Mouse (Mus musculus): Measurements from ENCODE around the gene Tsc22d4. TPM values are rescaled to one million over a fixed set of nuclear protein-coding genes. Genes with fewer than 3 reads are reported as not detected.

Gene Tsc22d4
- polyA plus RNA-seq, 1 experiment, result 32.4 TPM

DNA sequence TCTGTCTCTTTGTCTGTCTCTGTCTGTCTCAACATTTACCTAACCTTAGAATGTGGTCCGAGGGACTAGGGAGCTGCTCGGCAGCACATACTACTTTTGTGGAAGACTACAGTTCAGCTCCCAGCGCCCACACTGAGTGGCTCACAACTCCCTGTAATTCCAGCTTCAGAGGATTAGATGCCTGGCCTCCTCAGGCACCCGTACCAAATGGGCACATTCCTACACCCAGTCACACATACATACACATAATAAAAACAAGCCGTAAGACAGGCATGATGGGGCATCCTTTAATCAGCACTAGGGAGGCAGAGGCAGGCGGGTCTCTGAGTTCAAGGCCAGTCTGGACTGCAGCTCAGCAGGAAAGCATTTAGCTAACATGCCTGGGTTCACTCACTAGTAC lies 2.7 kb upstream of the Tsc22d4 start:
- TF ChIP-seq MYOG (IDR thresholded peaks at IDR 0.05; ENCODE audit: control insufficient read depth, extremely low read depth, insufficient read length), result no peak
- no peak for TF ChIP-seq FOSL1 (IDR thresholded peaks at IDR 0.05; ENCODE audit: insufficient read depth, low read length, poor library complexity, severe bottlenecking)
- no peak for TF ChIP-seq USF1 (IDR thresholded peaks at IDR 0.05; ENCODE audit: low read depth)
- TF ChIP-seq MYOD1 (IDR thresholded peaks at IDR 0.05; ENCODE audit: control insufficient read depth, insufficient read length, low read depth), result no peak
- TF ChIP-seq CTCF (IDR thresholded peaks at IDR 0.05; ENCODE audit: control insufficient read depth, insufficient read depth, insufficient read length), result no peak
- TF ChIP-seq CEBPB (IDR thresholded peaks at IDR 0.05; ENCODE audit: low read depth), result no peak
- TF ChIP-seq MAX (IDR thresholded peaks at IDR 0.05), result no peak
- Histone ChIP-seq H3K27me3 (ENCODE audit: control insufficient read depth, insufficient read depth, insufficient read length) (no peaks in the 10 kb centered on the region), H3K79me3 (ENCODE audit: low read depth) (peaks cover 8% of the 10 kb centered on the region), H3K4me3 (ENCODE audit: insufficient read depth, poor library complexity, severe bottlenecking) (no peak overlapping the region), H3ac (ENCODE audit: control insufficient read depth, insufficient read length, low read depth) (no peak overlapping the region), H3K36me3 (ENCODE audit: control insufficient read depth, insufficient read depth) (no peaks in the 10 kb centered on the region), H3K79me2 (ENCODE audit: control insufficient read depth, insufficient read depth) (peaks cover 19% of the 10 kb centered on the region)

DNA sequence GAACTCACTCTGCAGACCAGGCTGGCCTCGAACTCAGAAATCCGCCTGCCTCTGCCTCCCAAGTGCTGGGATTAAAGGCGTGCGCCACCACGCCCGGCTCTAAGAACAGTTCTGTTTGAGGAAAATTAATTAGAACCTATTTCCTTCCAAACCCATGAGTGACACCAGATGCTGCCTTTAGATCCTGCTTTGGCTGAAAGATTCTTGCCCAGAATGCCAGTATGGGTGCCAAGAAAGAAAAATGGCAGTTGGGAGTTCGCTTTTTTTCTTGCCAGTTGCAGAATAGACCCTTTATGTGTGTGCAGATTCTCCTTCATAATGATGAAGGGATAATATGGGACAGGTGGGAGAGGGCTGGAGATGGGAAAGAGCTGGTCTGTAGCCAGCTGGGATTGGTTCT lies 1.3 kb upstream of the Tsc22d4 start:
- H3K36me3 ChIP-seq (ENCODE audit: control insufficient read depth, insufficient read depth), result no peaks in the 10 kb centered on the region
- TF ChIP-seq MYOG (IDR thresholded peaks at IDR 0.05; ENCODE audit: control insufficient read depth, extremely low read depth, insufficient read length) (no peak), MAX (IDR thresholded peaks at IDR 0.05) (no peak), FOSL1 (IDR thresholded peaks at IDR 0.05; ENCODE audit: insufficient read depth, low read length, poor library complexity, severe bottlenecking) (no peak), CTCF (IDR thresholded peaks at IDR 0.05; ENCODE audit: control insufficient read depth, insufficient read depth, insufficient read length) (no peak), USF1 (IDR thresholded peaks at IDR 0.05; ENCODE audit: low read depth) (no peak), MYOD1 (IDR thresholded peaks at IDR 0.05; ENCODE audit: control insufficient read depth, insufficient read length, low read depth) (no peak), CEBPB (IDR thresholded peaks at IDR 0.05; ENCODE audit: low read depth) (no peak)
- H3K79me2 ChIP-seq (ENCODE audit: control insufficient read depth, insufficient read depth), result peaks cover 32% of the 10 kb centered on the region
- no peaks in the 10 kb centered on the region for H3K27me3 ChIP-seq (ENCODE audit: control insufficient read depth, insufficient read depth, insufficient read length)
- no peak overlapping the region for H3ac ChIP-seq (ENCODE audit: control insufficient read depth, insufficient read length, low read depth)
- no peak overlapping the region for H3K4me3 ChIP-seq (ENCODE audit: insufficient read depth, poor library complexity, severe bottlenecking)
- H3K79me3 ChIP-seq (ENCODE audit: low read depth), result peaks cover 14% of the 10 kb centered on the region

DNA sequence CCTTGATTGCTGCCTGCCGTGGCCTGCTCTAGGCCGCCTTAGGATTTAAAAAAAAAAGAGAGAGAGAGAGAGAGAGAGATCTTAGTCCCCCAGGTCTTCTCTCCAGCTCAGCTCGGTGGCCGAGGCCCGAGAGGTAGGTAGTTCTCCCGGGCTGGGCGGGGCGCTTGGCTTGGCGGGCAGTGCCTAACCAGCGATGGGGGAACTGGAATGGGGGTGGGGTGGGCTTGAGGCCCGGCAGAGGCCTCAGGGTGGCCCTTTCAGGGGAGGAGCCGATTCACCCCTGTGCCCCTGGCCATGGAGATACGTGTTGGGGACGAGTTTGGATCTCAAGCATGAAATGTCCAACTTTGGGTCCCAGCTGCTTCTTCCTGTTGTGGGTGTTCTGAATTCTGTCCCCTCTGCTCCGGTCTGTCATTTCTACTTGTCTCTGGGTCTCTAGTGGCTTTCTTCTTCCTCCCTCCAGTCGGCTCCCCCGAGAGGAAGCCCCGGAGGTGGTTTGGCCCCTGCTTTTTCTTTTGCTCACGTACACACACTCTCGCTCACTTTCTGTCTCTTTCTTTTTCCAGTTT lies 836 bp downstream of the Tsc22d4 start:
- Histone ChIP-seq H3ac (ENCODE audit: control insufficient read depth, insufficient read length, low read depth) (peak overlapping the region; percentile 61), H3K4me3 (ENCODE audit: insufficient read depth, poor library complexity, severe bottlenecking) (peak overlapping the region; percentile 67), H3K79me3 (ENCODE audit: low read depth) (peaks cover 16% of the 10 kb centered on the region), H3K79me2 (ENCODE audit: control insufficient read depth, insufficient read depth) (peaks cover 37% of the 10 kb centered on the region), H3K36me3 (ENCODE audit: control insufficient read depth, insufficient read depth) (peaks cover 4% of the 10 kb centered on the region), H3K27me3 (ENCODE audit: control insufficient read depth, insufficient read depth, insufficient read length) (no peaks in the 10 kb centered on the region)
- TF ChIP-seq MYOG (IDR thresholded peaks at IDR 0.05; ENCODE audit: control insufficient read depth, extremely low read depth, insufficient read length), result no peak
- no peak for TF ChIP-seq MAX (IDR thresholded peaks at IDR 0.05)
- no peak for TF ChIP-seq CTCF (IDR thresholded peaks at IDR 0.05; ENCODE audit: control insufficient read depth, insufficient read depth, insufficient read length)
- TF ChIP-seq USF1 (IDR thresholded peaks at IDR 0.05; ENCODE audit: low read depth), result no peak
- no peak for TF ChIP-seq FOSL1 (IDR thresholded peaks at IDR 0.05; ENCODE audit: insufficient read depth, low read length, poor library complexity, severe bottlenecking)
- TF ChIP-seq CEBPB (IDR thresholded peaks at IDR 0.05; ENCODE audit: low read depth), result no peak
- no peak for TF ChIP-seq MYOD1 (IDR thresholded peaks at IDR 0.05; ENCODE audit: control insufficient read depth, insufficient read length, low read depth)

DNA sequence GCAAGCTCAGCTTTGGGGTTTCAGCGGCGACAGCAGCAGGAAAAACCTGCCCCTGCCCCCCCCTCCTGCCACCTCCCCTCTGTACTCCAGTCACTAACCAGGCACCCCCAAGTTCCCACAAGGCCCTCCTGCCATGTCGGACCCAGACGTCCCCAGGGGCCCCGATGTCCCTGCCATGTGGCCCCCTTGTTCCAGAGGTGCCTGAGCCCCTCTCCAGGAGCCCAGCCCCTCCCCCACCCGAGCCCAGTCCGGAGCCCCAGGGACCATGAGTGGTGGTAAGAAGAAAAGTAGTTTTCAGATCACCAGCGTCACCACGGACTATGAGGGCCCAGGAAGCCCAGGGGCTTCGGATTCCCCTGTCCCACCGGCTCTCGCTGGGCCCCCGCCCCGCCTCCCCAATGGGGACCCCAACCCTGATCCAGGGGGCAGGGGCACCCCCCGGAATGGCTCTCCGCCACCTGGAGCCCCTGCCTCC lies 1.4 kb downstream of the Tsc22d4 start:
- Histone ChIP-seq H3K79me2 (ENCODE audit: control insufficient read depth, insufficient read depth) (peaks cover 37% of the 10 kb centered on the region), H3K79me3 (ENCODE audit: low read depth) (peaks cover 16% of the 10 kb centered on the region), H3K36me3 (ENCODE audit: control insufficient read depth, insufficient read depth) (peaks cover 9% of the 10 kb centered on the region), H3K27me3 (ENCODE audit: control insufficient read depth, insufficient read depth, insufficient read length) (no peaks in the 10 kb centered on the region), H3ac (ENCODE audit: control insufficient read depth, insufficient read length, low read depth) (peak overlapping the region; percentile 61), H3K4me3 (ENCODE audit: insufficient read depth, poor library complexity, severe bottlenecking) (peak overlapping the region; percentile 67)
- TF ChIP-seq CEBPB (IDR thresholded peaks at IDR 0.05; ENCODE audit: low read depth) (no peak), MAX (IDR thresholded peaks at IDR 0.05) (no peak), CTCF (IDR thresholded peaks at IDR 0.05; ENCODE audit: control insufficient read depth, insufficient read depth, insufficient read length) (no peak), USF1 (IDR thresholded peaks at IDR 0.05; ENCODE audit: low read depth) (no peak), MYOD1 (IDR thresholded peaks at IDR 0.05; ENCODE audit: control insufficient read depth, insufficient read length, low read depth) (no peak), MYOG (IDR thresholded peaks at IDR 0.05; ENCODE audit: control insufficient read depth, extremely low read depth, insufficient read length) (no peak), FOSL1 (IDR thresholded peaks at IDR 0.05; ENCODE audit: insufficient read depth, low read length, poor library complexity, severe bottlenecking) (no peak)

DNA sequence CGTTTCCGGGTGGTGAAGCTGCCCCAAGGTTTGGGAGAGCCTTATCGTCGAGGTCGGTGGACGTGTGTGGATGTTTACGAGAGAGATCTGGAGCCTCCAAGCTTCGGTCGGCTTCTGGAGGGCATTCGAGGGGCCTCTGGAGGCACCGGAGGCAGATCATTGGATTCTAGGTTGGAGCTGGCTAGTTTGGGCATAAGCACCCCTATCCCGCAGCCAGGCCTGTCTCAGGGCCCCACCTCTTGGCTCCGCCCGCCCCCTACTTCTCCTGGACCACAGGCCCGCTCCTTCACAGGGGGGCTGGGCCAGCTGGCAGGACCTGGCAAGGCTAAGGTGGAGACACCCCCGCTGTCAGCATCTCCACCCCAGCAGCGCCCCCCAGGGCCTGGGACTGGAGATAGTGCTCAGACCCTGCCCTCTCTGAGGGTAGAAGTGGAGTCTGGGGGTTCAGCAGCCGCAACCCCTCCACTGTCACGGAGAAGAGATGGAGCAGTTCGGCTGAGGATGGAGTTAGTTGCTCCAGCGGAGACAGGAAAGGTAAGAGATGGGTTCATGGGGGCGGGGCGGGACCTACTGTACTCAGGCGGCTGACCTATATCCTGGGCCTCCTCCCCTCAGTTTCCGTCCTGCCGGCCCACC lies 1.9 kb downstream of the Tsc22d4 start:
- Histone ChIP-seq H3K79me3 (ENCODE audit: low read depth) (peaks cover 16% of the 10 kb centered on the region), H3K36me3 (ENCODE audit: control insufficient read depth, insufficient read depth) (peaks cover 14% of the 10 kb centered on the region), H3K27me3 (ENCODE audit: control insufficient read depth, insufficient read depth, insufficient read length) (no peaks in the 10 kb centered on the region), H3K79me2 (ENCODE audit: control insufficient read depth, insufficient read depth) (peaks cover 37% of the 10 kb centered on the region), H3ac (ENCODE audit: control insufficient read depth, insufficient read length, low read depth) (peak overlapping the region; percentile 61), H3K4me3 (ENCODE audit: insufficient read depth, poor library complexity, severe bottlenecking) (peak overlapping the region; percentile 67)
- TF ChIP-seq CEBPB (IDR thresholded peaks at IDR 0.05; ENCODE audit: low read depth), result no peak
- TF ChIP-seq MAX (IDR thresholded peaks at IDR 0.05), result no peak
- no peak for TF ChIP-seq USF1 (IDR thresholded peaks at IDR 0.05; ENCODE audit: low read depth)
- TF ChIP-seq MYOD1 (IDR thresholded peaks at IDR 0.05; ENCODE audit: control insufficient read depth, insufficient read length, low read depth), result no peak
- TF ChIP-seq CTCF (IDR thresholded peaks at IDR 0.05; ENCODE audit: control insufficient read depth, insufficient read depth, insufficient read length), result no peak

Data from C2C12 (cell line).